Mouse (Mus musculus): Measurements from ENCODE around the gene Ptges2.

- TF ChIP-seq CTCF (IDR thresholded peaks at IDR 0.05; ENCODE audit: control insufficient read depth, insufficient read depth, insufficient replicate concordance, low read depth, low read length), result no peak
- no peak for TF ChIP-seq POLR2A (IDR thresholded peaks at IDR 0.05; ENCODE audit: control insufficient read depth, low read depth, low read length)
Measured at GRCm38 (mm10) chr2:32429215-32429891, 33.7 kb downstream of the Ptges2 start.

Measured in testis, adult 2 months (tissue).